Mouse (Mus musculus) ZHBTc4 (cell line): ENCODE results near the gene Gls.
A peak's percentile ranks its signal among the peaks of the same experiment; 100 is the strongest.

Experiments
- DNase-seq: peaks from one replicate; pipeline ENCODE4 v3.0.0-alpha.2; 2011; ENCODE audit warnings: low read depth, low spot score

Gls gene

GRCm38 (mm10) chr1:52233143-52233713 is at the start of gene Gls:
Gls (minus strand) TSS chr1:52233232.
- peak; percentile 99 for DNase-seq

GRCm38 (mm10) chr1:52279831-52280595 is 47.0 kb upstream of the Gls start:
- no peak for DNase-seq

- peak; percentile 26 for DNase-seq
These were observed 46.3 kb upstream of the Gls start for GRCm38 (mm10) chr1:52279331-52279730.

GRCm38 (mm10) chr1:52278073-52278472 is 45.0 kb upstream of the Gls start:
- DNase-seq = no peak

GRCm38 (mm10) chr1:52274210-52274609 is 41.2 kb upstream of the Gls start:
- DNase-seq = no peak

- DNase-seq = no peak
These were observed 39.1 kb upstream of the Gls start for GRCm38 (mm10) chr1:52272018-52272678.

- DNase-seq = peak; percentile 19
These were observed 37.3 kb upstream of the Gls start for GRCm38 (mm10) chr1:52270354-52270753.

- DNase-seq = no peak
These were observed 36.6 kb upstream of the Gls start for GRCm38 (mm10) chr1:52269596-52269995.

- DNase-seq = no peak
These were observed 35.0 kb upstream of the Gls start for GRCm38 (mm10) chr1:52268006-52268405.

- DNase-seq = peak; percentile 77
These were observed 34.6 kb upstream of the Gls start for GRCm38 (mm10) chr1:52267606-52268005.

GRCm38 (mm10) chr1:52265886-52266516 is 33.0 kb upstream of the Gls start:
- DNase-seq = no peak

GRCm38 (mm10) chr1:52264290-52264689 is 31.3 kb upstream of the Gls start:
- DNase-seq = no peak

GRCm38 (mm10) chr1:52260354-52261090 is 27.5 kb upstream of the Gls start:
- no peak for DNase-seq

GRCm38 (mm10) chr1:52258006-52258749 is 25.1 kb upstream of the Gls start:
- no peak for DNase-seq

- DNase-seq = no peak
These were observed 23.9 kb upstream of the Gls start for GRCm38 (mm10) chr1:52256916-52257315.

GRCm38 (mm10) chr1:52256194-52256593 is 23.2 kb upstream of the Gls start:
- DNase-seq = no peak

GRCm38 (mm10) chr1:52254411-52254810 is 21.4 kb upstream of the Gls start:
- DNase-seq = no peak

GRCm38 (mm10) chr1:52253386-52253785 is 20.4 kb upstream of the Gls start:
- no peak for DNase-seq

GRCm38 (mm10) chr1:52252447-52252846 is 19.4 kb upstream of the Gls start:
- DNase-seq = no peak

- DNase-seq = no peak
These were observed 18.2 kb upstream of the Gls start for GRCm38 (mm10) chr1:52251038-52251735.
